Mouse (Mus musculus) liver, embryonic 14.5 days (tissue): ENCODE results near the gene Atf5. TPM values are rescaled to one million over a fixed set of nuclear protein-coding genes. Genes with fewer than 3 reads are reported as not detected.

Experiments used
- ATAC-seq: fragments of 200-750 bp; cut with Nextera tagmentation; 2 replicates; pipeline ENCODE4 v1.8.0; 2017; ENCODE audit warnings: moderate number of reproducible peaks, mild to moderate bottlenecking, moderate library complexity; ENCODE audit not compliant: insufficient read depth
- DNase-seq, 3 experiments: peaks; one replicate each; pipeline ENCODE4 v3.0.0-alpha.2; 2012 to 2013; ENCODE audit warnings: low read depth in 3 of 3, low spot score in 3 of 3
- H3K27ac ChIP-seq: fragments of 300-500 bp; sonication (generic); 2 replicates; pipeline ENCODE4 v1.5.1; 2014; ENCODE audit warnings: moderate library complexity, mild to moderate bottlenecking, control low read depth, inconsistent platforms
- H3K27me3 ChIP-seq: fragments of 300-500 bp; sonication (generic); 2 replicates; pipeline ENCODE4 v1.6.1; 2014; ENCODE audit warnings: mild to moderate bottlenecking, low read length, moderate library complexity; ENCODE audit not compliant: control insufficient read depth, insufficient read depth
- H3K36me3 ChIP-seq: fragments of 300-500 bp; sonication (generic); replicated peaks from 2 replicates; pipeline ENCODE4 v1.6.1; 2014; ENCODE audit warnings: low read depth; ENCODE audit not compliant: control insufficient read depth, insufficient read depth
- H3K4me1 ChIP-seq, 2 experiments: fragments of 200-500 bp in 1 of 2; fragments of 300-500 bp in 1 of 2; sonication (generic) in 1 of 2; replicated peaks; 2 replicates each; pipeline ENCODE4 v1.6.1; 2012 to 2014; ENCODE audit warnings: antibody characterized with exemption in 1 of 2, inconsistent platforms in 1 of 2, low read length in 1 of 2; ENCODE audit not compliant: control insufficient read depth in 2 of 2, insufficient read depth in 2 of 2
- H3K4me2 ChIP-seq: fragments of 300-500 bp; sonication (generic); 2 replicates; pipeline ENCODE4 v1.6.1; 2014; ENCODE audit warnings: low read depth, mild to moderate bottlenecking, control low read depth, moderate library complexity
- H3K4me3 ChIP-seq, 2 experiments: fragments of 200-500 bp in 1 of 2; fragments of 300-500 bp in 1 of 2; sonication (generic) in 1 of 2; 2 replicates each; pipeline ENCODE4 v1.5.1; 2012 to 2014; ENCODE audit warnings: low read depth in 2 of 2, low read length in 2 of 2, mild to moderate bottlenecking in 2 of 2, control low read depth in 1 of 2, inconsistent platforms in 1 of 2, moderate library complexity in 1 of 2; ENCODE audit not compliant: insufficient read depth in 1 of 2
- H3K9ac ChIP-seq: fragments of 300-500 bp; sonication (generic); replicated peaks from 2 replicates; pipeline ENCODE4 v1.6.1; 2014; ENCODE audit warnings: mild to moderate bottlenecking, control low read depth, moderate library complexity
- H3K9me3 ChIP-seq: fragments of 300-500 bp; sonication (generic); 2 replicates; pipeline ENCODE4 v1.6.1; 2016; ENCODE audit warnings: low read length, mixed read lengths; ENCODE audit not compliant: control insufficient read depth
- CTCF ChIP-seq: IDR thresholded peaks from 2 replicates; pipeline ENCODE4 v1.5.1; 2016; ENCODE audit warnings: antibody characterized with exemption, low read depth, control low read depth
- EP300 ChIP-seq: IDR thresholded peaks from 2 replicates; pipeline ENCODE4 v1.6.1; 2016; ENCODE audit warnings: antibody characterized with exemption, low read depth
- WGBS: fragments of 180-500 bp; shearing (Covaris S2); extraction: QIAGEN DNeasy Blood & Tissue Kit; methylation state at CpG from one replicate; pipeline ENCODE4 v1.1.7; 2014; ENCODE audit not compliant: insufficient replicate concordance; 5-methylcytosine and 5-hydroxymethylcytosine counted together
- polyA plus RNA-seq, 2 experiments: library from polyadenylated mRNA; depleted of rRNA in 1 of 2; stranded (reverse) in 1 of 2; unstranded in 1 of 2; fragments of >200 nt; fragmentation: Nextera tagmentation in 1 of 2; extraction: Ambion mirVana in 1 of 2; gene quantifications; 2 replicates each; pipeline versions ENCODE4 v1.2.1 to v1.2.3; 2012 to 2014

The Atf5 gene
- polyA plus RNA-seq, 2 experiments: 2.5 to 33.8 TPM

DNA sequence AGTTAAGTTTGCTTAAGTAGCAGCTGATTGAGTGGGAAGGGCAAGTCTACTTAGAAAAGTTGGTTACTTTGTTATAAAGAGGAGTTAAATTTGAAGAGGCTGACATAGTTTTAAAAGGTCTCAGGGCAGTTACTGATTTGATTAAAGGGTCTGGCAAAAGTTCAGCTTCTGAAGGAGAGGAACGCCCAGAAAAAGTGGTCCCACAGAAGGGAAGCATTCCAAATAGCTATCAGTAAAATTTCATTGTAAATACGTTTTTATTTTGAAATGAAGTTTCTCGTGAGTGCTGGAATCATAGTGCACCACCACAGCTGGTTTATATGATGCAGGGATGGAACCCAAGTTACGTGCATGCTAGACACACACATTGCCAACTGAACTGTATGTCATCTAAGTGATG lies 16.3 kb upstream of the Atf5 start:
- Histone ChIP-seq H3K4me3 (no peak overlapping the region), H3K4me1 (no peaks in the 10 kb centered on the region), H3K27ac (no peak overlapping the region), H3K9me3 (no peaks in the 10 kb centered on the region), H3K36me3 (peaks cover 40% of the 10 kb centered on the region), H3K27me3 (no peaks in the 10 kb centered on the region), H3K9ac (no peak overlapping the region), H3K4me2 (no peak overlapping the region)
- TF ChIP-seq EP300 (no peak), CTCF (no peak)
- DNase-seq: no peak
- no peak for ATAC-seq
- 74% methylated on average over 4 of the region's 4 CpGs for WGBS

DNA sequence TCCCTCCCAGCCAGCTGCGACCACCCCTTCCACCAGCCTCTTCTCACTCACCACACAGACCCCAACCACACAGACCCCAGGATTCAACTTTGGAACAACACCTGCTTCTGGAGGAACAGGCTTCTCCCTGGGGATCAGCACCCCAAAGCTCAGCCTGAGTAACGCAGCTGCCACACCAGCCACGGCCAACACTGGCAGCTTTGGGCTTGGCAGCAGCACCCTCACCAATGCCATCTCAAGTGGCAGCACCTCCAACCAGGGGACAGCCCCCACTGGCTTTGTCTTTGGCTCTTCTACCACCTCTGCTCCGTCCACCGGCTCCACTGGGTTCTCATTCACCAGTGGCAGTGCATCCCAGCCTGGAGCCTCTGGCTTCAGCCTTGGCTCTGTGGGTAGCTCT lies 12.2 kb upstream of the Atf5 start:
- Histone ChIP-seq H3K9me3 (no peaks in the 10 kb centered on the region), H3K4me2 (no peak overlapping the region), H3K27me3 (no peaks in the 10 kb centered on the region), H3K4me1 (peaks cover 4% of the 10 kb centered on the region in 2 experiments; a peak in 3 of 4 replicates), H3K4me3 (no peak overlapping the region), H3K9ac (no peak overlapping the region), H3K36me3 (peaks cover 46% of the 10 kb centered on the region), H3K27ac (no peak overlapping the region)
- no peak for TF ChIP-seq EP300
- TF ChIP-seq CTCF: no peak
- ATAC-seq (no peak), DNase-seq (no peak)
- 85% methylated on average over 5 of the region's 5 CpGs for WGBS

DNA sequence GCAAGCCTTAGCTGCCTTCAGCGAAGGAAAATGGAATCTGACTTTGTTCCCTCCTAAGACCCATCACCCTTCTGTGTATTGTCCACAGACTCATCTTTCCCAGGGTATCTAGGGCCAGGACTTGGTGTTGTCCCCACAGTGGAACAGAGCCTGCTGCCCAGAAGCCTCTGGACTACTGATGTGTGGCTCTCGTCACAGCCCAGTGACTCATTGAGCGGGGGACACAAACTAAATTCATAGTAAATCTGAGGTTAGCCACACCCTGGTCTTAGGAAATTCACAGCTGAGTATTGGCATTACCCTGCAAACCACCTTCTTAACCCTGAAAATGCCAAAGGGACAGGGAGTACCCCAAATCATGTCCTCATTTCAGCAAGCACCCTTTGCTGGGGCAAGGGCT lies 10.3 kb upstream of the Atf5 start:
- H3K9ac ChIP-seq: no peak overlapping the region
- DNase-seq: no peak
- peaks cover 41% of the 10 kb centered on the region for H3K36me3 ChIP-seq
- no peak overlapping the region for H3K27ac ChIP-seq
- H3K4me1 ChIP-seq: peaks cover 8 to 15% of the 10 kb centered on the region in 2 experiments; a peak in 3 of 4 replicates
- H3K4me3 ChIP-seq: no peak overlapping the region
- no peak for TF ChIP-seq EP300
- no peak for TF ChIP-seq CTCF
- no peak for ATAC-seq
- H3K9me3 ChIP-seq: no peaks in the 10 kb centered on the region
- WGBS: 83% methylated on average over 3 of the region's 3 CpGs
- no peaks in the 10 kb centered on the region for H3K27me3 ChIP-seq
- H3K4me2 ChIP-seq: no peak overlapping the region

DNA sequence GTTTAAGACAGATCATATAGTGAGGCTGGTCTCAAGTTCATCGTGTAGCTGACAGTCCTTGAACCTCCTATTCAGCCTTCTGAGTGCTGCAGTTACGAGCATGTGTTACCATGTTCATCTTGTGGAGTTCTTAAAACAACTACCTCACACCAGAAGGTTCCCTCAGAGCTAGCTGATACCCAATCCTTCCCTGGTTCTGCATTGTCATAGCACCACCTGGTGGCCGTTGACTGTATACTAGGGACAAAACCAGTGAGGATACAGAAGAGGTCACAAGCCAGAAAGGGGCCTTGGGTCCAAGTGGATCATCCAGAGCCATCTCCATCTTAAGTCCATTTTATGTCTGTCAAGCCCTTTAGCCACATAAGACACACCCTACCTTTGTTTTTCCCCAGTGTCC lies 8.4 kb upstream of the Atf5 start:
- ATAC-seq (0 out of 2 replicates have a peak, but pooled peaks have one; percentile 23), DNase-seq (peak; percentile 45 to 64 (median 55))
- H3K36me3 ChIP-seq: peaks cover 27% of the 10 kb centered on the region
- 15% methylated on average over 3 of the region's 3 CpGs for WGBS
- H3K9me3 ChIP-seq: no peaks in the 10 kb centered on the region
- H3K27ac ChIP-seq: no peak overlapping the region
- H3K4me3 ChIP-seq: no peak overlapping the region
- H3K9ac ChIP-seq: no peak overlapping the region
- H3K4me1 ChIP-seq: peaks cover 21 to 34% of the 10 kb centered on the region in 2 experiments
- no peaks in the 10 kb centered on the region for H3K27me3 ChIP-seq
- no peak for TF ChIP-seq EP300
- TF ChIP-seq CTCF: peak; percentile 94
- no peak overlapping the region for H3K4me2 ChIP-seq

DNA sequence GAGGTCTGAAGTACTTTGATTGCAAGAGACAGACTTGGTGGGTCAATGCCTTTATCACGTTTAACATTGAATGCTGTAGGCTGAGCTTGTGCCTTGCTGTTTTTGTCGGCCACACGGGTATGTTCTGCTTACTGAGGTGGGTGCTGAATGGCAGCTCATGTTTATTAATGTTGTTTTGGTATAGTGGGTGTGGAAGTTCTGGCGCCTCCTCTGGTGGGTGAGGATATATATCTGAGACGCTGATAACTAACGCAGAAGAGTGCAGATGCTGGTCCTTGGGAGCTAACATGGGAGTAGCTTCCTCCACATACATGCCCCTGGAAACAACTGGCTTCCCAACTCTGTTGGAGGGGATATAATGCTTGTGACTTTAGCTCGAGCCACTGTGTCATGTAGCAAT lies 7.0 kb upstream of the Atf5 start:
- Histone ChIP-seq H3K9me3 (no peaks in the 10 kb centered on the region), H3K27me3 (no peaks in the 10 kb centered on the region), H3K4me3 (no peak overlapping the region), H3K4me2 (no peak overlapping the region), H3K27ac (no peak overlapping the region), H3K4me1 (peaks cover 34 to 48% of the 10 kb centered on the region in 2 experiments), H3K9ac (no peak overlapping the region), H3K36me3 (peaks cover 16% of the 10 kb centered on the region)
- 30% methylated on average over 7 of the region's 7 CpGs for WGBS
- ATAC-seq (no peak), DNase-seq (no peak)
- TF ChIP-seq EP300: no peak
- TF ChIP-seq CTCF: peak; percentile 56
